Mouse (Mus musculus) megakaryocyte, embryonic 14.5 days (primary cell): ENCODE data around the gene 1700020L24Rik.

ENCODE experiments used
- FLI1 ChIP-seq: IDR thresholded peaks from 2 replicates; pipeline ENCODE4 v1.6.1; 2012; ENCODE audit warnings: low read length, inconsistent platforms, mixed read lengths
- GATA1 ChIP-seq: IDR thresholded peaks from 3 replicates; pipeline ENCODE4 v1.6.1; 2012; ENCODE audit warnings: mixed read lengths, low read length, inconsistent platforms, borderline replicate concordance

GRCm38 (mm10) chr11:83409792-83410291, 27.6 kb upstream of the 1700020L24Rik start:
- no peak for TF ChIP-seq GATA1
- TF ChIP-seq FLI1, result no peak
